18 mouse cellular contexts compared by ENCODE assay signal in the genomic region with DNA sequence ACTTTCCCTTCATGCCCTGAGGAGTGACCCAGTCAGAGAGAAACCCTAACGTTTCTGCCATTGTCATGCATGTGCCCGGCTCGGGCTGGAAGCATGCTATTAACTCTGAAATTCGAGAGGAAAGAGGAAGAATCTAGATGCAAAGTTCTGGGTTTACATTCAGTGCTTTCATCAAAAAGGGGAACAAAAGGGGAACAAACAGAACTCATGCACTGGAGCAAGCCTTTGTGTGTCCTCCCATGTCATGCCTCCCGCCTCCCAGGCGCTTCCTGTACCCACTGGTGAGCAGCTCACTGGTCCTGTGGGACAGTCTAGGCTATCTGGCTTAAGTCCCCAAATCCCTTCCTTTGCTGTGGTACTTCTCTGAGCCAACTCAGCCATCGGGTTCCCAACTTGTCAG.
DNase-seq lines count a peak whose midpoint lies in the region; ATAC-seq lines count a peak whose summit lies in the region.
"Had no signal": no experiment of that assay in that cellular context is flagged by ENCODE, and none has a peak within 500 bp of the region (broad histone marks: within the 10 kb centered on the region; RNA-seq: fewer than 3 reads in every experiment).

No protein-coding gene starts in this region.

- peaks cover 44% of the 10 kb centered on the region for H3K4me1 ChIP-seq in lung, embryonic 16.5 days (replicated peaks; ENCODE audit: control insufficient read depth, insufficient read depth, low read length)
- H3K4me1 ChIP-seq: liver, embryonic 13.5 days had no signal

- no peak overlapping the region for H3K9ac ChIP-seq in lung, embryonic 16.5 days (ENCODE audit: low read length)
- H3K9ac ChIP-seq: limb, embryonic 12.5 days; liver, embryonic 13.5 days; midbrain, embryonic 13.5 days had no signal

- H3K27me3 ChIP-seq in lung, embryonic 16.5 days (ENCODE audit: control insufficient read depth, insufficient read depth, low read depth, low read length) = no peaks in the 10 kb centered on the region
- H3K27me3 ChIP-seq: limb, embryonic 12.5 days; liver, embryonic 13.5 days; midbrain, embryonic 13.5 days had no signal

- no peaks in the 10 kb centered on the region for H3K36me3 ChIP-seq in lung, embryonic 16.5 days (ENCODE audit: control insufficient read depth, insufficient read depth, low read length)
- no peaks in the 10 kb centered on the region for H3K36me3 ChIP-seq in macrophage (ENCODE audit: inconsistent target)
- H3K36me3 ChIP-seq: liver, embryonic 13.5 days; midbrain, embryonic 13.5 days had no signal

- H3K79me2 ChIP-seq in macrophage (ENCODE audit: inconsistent target) = no peaks in the 10 kb centered on the region

- DNase-seq in lung, postnatal 10 days = no peak
- DNase-seq in B cell, adult 2 months = peak; percentile 48 to 56
- peak; percentile 16 for DNase-seq in R1 (ENCODE audit: low read depth, low spot score)
- no peak for DNase-seq in adrenal gland, adult 2 months
- no peak for DNase-seq in left cerebral cortex, postnatal 25 days (ENCODE audit: low spot score in 2 of 2)
- no peak for DNase-seq in adrenal gland, adult 8-10 months
- DNase-seq: gastrocnemius, postnatal 14 days; kidney, adult 2 months; kidney, postnatal 14 days; liver, embryonic 13.5 days; thymus, postnatal 4 days had no signal

- intact Hi-C loops in left cerebral cortex, postnatal 25 days (cut with DNase I) = no loop called here

- no peak overlapping the region for H3K4me2 ChIP-seq in lung, embryonic 16.5 days (ENCODE audit: low read depth, low read length)
- H3K4me2 ChIP-seq: heart, embryonic 11.5 days; limb, embryonic 12.5 days; liver, embryonic 13.5 days; midbrain, embryonic 13.5 days had no signal

- no peak overlapping the region for H3K4me3 ChIP-seq in lung, embryonic 16.5 days (ENCODE audit: low read length)
- H3K4me3 ChIP-seq in macrophage (ENCODE audit: inconsistent target) = no peak overlapping the region
- H3K4me3 ChIP-seq: hindbrain, embryonic 10.5 days; limb, embryonic 12.5 days; liver, embryonic 13.5 days; midbrain, embryonic 13.5 days had no signal

- 74% methylated on average over 7 of the region's 7 CpGs for WGBS in lung, embryonic 16.5 days
- WGBS in macrophage (ENCODE audit: missing documents) = 15% methylated on average over 7 of the region's 7 CpGs

- peaks cover 2% of the 10 kb centered on the region; the same call in 1 of the 2 replicates for H3K9me3 ChIP-seq in lung, embryonic 16.5 days (ENCODE audit: control insufficient read depth, low read length)
- H3K9me3 ChIP-seq: hindbrain, embryonic 10.5 days; limb, embryonic 12.5 days; liver, embryonic 13.5 days; midbrain, embryonic 13.5 days had no signal

- no peak for ATAC-seq in lung, embryonic 16.5 days (ENCODE audit: low read depth)
- ATAC-seq: activated CD4-positive, CD25-positive, alpha-beta regulatory T cell, adult 4 months; midbrain, embryonic 13.5 days had no signal

- peak overlapping the region; percentile 24; the same call in 1 of the 2 replicates for H3K27ac ChIP-seq in lung, embryonic 16.5 days (ENCODE audit: low read length)
- peak overlapping the region; percentile 22 for H3K27ac ChIP-seq in macrophage
- H3K27ac ChIP-seq: hindbrain, embryonic 10.5 days; limb, embryonic 12.5 days; liver, embryonic 13.5 days; midbrain, embryonic 13.5 days had no signal

Comparison
In these comparisons a context has a peak if more than half of its experiments do, and no peak if none do; other contexts are left out.
1. DNase-seq: peak in B cell, adult 2 months (2 of 2) and R1 (single experiment); none in lung, postnatal 10 days (single experiment), adrenal gland, adult 2 months (single experiment), left cerebral cortex, postnatal 25 days (0 of 2) and adrenal gland, adult 8-10 months (single experiment).